Mouse (Mus musculus) c-Kit-positive CD71-positive TER-119-negative erythroid progenitor cells, embryonic 14.5 days (primary cell): ENCODE measurements around the gene Rbm14.

Experiments
- DNase-seq: peaks from one replicate; pipeline ENCODE4 v3.0.0-alpha.2; 2013; ENCODE audit warnings: low read depth

Gene Rbm14

GRCm38 (mm10) chr19:4811063-4811908 is at the start of gene Rbm14, which contains the start of gene Gm21992:
Gene Rbm14 (minus strand): TSS chr19:4811634.
Gene Gm21992 (minus strand): TSS chr19:4811612.
- peak; percentile 96 for DNase-seq

GRCm38 (mm10) chr19:4859081-4859480 is 47.6 kb upstream of the Rbm14 start:
- DNase-seq, result peak; percentile 79

GRCm38 (mm10) chr19:4855951-4856350 is 44.5 kb upstream of the Rbm14 start:
- no peak for DNase-seq

DNA sequence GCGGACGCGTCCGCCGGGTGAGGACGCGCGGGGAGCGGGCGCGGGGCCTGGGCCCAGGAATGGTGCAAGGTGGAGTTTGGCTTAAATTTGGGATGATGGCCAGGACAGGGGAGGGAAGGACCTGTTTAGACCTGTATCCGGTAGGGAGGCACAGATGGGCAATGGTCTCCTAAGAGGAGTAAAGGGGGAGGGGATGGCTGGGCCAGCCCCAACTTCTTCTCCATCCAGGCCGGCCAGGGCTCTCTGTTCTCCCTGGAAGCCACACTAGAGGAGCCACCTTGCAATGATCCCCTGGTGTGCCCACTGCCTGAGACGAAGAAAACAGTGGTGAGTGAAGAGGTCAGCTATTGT is 44.0 kb upstream of the Rbm14 start:
- no peak for DNase-seq

- no peak for DNase-seq
Observed at GRCm38 (mm10) chr19:4854552-4855469, 43.4 kb upstream of the Rbm14 start, which contains the start of gene Ctsf. Gene Ctsf (plus strand): TSS chr19:4855130.

DNA sequence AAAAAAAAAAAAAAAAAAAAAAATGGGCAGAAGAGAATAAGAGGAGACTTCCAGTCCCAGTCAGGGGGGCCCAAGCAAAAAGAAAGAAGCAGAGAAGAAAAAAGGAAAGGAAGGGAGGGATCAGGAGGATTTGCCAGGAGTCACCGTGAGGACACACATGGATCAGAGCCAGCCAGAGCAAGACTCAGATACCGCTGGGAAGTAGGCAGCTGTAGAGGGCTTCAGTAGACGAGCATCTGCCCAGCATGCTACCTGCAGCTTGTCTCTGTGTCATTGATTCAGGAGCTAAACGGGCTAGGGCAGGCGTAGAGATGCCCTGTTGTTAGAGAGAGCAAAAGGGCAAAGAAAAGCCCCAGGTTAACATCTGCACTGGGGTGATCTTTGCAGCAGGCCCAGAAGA is 38.8 kb upstream of the Rbm14 start:
- no peak for DNase-seq

- DNase-seq, result no peak
Observed at GRCm38 (mm10) chr19:4849800-4850199, 38.4 kb upstream of the Rbm14 start.

DNA sequence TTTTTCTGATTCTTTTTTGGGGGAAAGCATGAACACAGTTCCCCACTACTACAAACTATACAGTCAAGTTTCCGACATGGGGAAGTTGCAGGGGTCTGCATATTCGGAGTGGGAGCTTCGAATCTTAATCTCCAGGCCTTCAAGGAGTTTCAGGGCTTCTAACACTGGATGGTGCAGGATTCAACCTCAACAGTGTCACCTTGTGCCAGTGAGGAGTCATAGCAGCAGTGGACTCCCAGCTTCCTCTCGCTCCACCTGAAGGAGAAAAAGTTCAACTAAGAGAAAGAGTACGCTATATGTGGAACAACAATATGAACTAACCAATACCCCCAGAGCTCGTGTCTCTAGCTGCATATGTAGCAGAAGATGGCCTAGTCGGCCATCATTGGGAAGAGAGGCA is 36.1 kb upstream of the Rbm14 start:
- DNase-seq, result no peak

- DNase-seq, result peak; percentile 71
Observed at GRCm38 (mm10) chr19:4845846-4846245, 34.4 kb upstream of the Rbm14 start.

DNA sequence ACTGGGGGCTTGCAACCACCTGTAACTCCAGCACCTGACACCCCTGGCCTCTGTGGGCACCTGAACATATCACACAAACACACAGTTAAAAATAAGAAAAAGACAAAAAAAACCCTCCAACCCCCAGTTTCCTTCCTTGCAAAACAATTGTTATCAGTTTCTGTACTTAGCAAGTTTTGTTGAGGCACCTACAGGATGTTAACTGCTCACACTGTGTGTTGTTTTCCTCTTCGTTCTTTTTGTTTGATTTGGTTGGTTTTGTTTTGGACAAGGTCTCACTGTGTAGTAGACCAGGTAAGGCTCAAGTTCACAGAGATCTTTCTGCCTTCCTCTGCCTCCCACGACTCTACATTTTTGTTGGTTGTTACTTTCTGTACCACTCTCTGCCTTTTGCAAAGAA is 31.2 kb upstream of the Rbm14 start:
- no peak for DNase-seq

- no peak for DNase-seq
Observed at GRCm38 (mm10) chr19:4840848-4841247, 29.4 kb upstream of the Rbm14 start.

DNA sequence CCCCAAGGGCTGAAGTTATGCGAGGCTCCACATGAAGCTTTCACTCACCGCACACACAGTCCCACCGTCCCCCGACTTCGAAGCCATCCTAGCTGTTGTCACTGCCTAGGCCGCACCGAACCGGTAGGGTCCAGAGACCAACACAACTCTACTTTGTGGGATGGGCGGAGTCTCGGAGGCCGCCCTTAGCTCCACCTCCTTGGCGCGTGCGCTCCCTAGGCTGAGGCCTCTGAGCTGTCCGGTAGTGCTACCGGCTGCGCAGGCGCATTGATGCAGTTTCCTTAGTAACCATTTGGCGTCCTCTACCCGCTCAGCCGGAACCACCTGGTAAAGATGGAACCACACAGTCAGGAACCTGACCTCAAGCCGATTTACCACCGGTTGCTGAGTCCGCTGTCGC is 27.7 kb upstream of the Rbm14 start, which contains the start of the genes Ccs and Ccdc87:
Gene Ccs (minus strand): TSS at position 184 of the 400 bp plus-strand sequence.
Gene Ccdc87 (plus strand): TSS at position 218 of the 400 bp plus-strand sequence.
- peak; percentile 94 for DNase-seq

DNA sequence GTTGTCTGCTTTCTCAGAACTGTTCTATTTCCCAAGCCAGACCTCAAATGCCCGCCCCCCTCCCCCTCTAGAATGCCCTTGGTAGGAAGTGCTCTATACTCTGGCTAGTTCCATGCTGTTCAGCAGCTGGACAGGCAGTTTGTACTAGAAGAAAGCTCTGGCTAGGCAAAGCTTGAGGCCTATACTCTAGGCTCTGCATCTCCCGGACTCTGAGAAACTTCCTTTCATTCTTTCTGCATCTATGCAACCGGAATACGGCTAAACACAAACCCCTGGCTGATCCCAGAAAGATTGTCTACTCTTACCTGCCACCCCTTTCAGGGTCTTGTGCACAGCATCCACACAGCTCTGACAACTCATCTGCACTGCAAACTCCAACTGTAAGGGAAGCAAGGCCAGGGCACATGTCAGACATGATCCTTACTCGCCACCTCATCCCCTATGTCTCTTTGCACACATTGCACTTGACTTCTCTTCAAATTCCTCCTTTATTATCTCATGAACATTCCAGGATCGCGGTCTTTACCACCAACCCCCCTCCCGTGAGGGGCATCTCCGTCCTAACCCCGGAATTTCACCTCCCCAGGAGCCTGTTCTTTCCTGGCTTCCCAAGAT is 27.2 kb upstream of the Rbm14 start:
- no peak for DNase-seq

- no peak for DNase-seq
Observed at GRCm38 (mm10) chr19:4837049-4837448, 25.6 kb upstream of the Rbm14 start.

DNA sequence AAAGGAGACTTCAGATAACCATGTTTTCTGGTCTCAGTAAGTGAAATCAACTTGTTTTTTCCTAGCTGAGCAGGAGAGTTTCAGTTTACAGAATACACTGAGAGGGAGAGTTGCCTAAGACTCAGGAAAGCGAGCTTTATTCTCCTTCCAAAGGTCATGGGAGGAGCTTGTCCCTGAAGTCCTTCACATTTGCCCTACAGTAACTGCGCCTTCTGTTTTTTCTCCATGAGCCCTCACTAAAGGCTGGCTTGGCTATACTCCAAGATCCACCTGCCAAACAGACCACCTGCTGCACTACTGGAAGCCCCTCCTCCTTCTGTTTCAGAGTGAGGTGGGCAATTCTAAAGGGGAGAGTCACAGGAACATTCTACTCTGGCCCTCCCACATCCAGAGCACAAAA is 24.7 kb upstream of the Rbm14 start:
- DNase-seq, result no peak

DNA sequence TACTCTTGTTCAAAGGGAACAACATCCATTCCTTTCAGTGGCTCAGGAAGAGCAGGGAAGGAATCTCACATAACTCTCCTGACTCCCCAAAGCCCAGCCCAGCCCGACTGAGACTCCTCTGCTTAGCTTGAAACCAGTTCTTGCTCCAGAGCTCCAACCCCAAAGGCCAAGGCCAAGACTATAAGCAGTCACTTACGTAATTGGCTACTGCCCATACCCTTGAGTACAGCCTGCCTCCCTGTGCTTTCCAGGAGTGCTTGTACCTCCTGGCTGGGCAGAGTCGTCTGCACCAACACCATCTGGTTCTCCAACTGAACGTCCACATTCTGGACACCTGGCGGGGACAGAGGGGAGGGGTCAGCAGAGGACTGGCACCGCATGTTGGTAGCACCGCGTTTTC is 22.5 kb upstream of the Rbm14 start:
- DNase-seq, result no peak

GRCm38 (mm10) chr19:4829156-4829555 is 17.7 kb upstream of the Rbm14 start:
- DNase-seq, result no peak

- DNase-seq, result no peak
Observed at GRCm38 (mm10) chr19:4828444-4829114, 17.1 kb upstream of the Rbm14 start.

DNA sequence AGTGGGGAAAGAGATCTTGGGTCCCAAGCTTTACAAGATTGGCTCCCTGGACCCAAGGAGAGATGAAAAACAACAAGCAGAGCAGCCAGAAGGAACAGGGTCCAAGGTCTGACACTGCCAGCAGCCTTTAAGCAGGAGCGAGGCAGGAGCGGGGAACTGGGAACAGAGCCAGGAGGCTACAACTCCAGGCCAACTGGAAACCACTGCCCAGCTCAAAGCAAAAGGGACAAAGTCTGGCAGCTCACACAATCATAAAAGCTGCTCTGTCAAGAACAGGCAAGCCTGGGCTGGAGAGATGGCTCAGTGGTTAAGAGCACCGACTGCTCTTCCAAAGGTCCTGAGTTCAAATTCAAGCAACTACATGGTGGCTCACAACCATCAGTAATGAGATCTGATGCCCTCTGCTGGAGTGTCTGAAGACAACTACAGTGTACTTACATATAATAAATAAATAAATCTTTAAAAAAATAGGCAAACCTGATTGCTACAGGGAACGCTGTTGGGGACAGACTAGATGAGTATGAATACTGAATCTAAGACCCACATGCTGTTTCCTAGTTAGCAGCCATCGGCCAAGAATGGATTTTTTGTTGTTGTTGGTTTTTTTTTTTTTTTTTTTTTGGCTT is 9.4 kb upstream of the Rbm14 start:
- DNase-seq, result no peak

DNA sequence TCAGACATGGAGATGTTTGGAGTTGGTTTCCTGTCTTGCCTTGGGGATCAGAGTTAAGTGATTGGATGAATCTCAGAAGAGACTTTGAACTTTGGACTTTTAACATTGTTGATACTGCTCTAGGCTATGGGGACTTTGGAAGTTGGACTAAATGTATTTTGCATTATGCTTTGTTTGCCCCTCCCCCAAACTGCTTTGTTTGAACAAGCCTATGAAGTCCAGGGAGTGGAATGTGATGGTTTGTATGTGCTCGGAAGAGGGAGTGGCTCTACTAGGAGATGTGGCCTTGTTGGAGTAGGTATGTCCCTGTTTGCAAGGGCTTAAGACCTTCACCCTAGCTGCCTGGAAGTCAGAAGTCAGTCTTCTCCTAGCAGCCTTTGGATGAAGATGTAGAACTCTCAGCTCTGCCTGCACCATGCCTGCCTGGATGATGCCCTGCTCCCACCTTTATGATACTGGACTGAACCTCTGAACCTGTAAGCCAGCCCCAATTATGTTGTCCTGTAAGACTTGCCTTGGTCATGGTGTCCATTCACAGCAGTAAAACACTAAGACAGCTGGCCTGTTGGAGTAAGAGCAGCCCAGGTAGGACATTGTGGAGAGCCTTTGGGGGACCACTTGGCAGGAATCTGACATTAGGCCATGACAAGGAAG is 5.9 kb upstream of the Rbm14 start:
- no peak for DNase-seq

DNA sequence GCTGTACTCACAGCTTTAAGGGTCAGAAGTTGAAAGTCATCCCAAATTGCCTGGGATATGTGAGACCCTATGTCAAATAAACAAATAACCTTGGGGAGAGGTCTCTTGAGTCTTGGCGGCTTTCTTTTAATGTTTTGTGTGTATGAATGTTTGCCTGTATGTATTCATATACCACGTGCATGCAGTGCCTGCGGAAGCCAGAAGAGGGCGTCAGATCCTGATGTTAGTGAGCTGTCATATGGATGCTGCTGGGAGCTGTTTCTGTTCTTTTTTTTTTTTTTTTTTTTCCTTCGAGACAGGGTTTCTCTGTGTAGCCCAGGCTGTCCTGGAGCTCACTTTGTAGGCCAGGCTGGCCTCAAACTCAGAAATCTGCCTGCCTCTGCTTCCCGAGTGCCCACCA is 1.6 kb upstream of the Rbm14 start:
- no peak for DNase-seq
